Mouse (Mus musculus) MEL-GATA-1-ER (cell line): Measurements from ENCODE around the gene H2-D1.
"Not testable (repeated sequence)": the region's sequence is repeated elsewhere in the genome, so short reads cannot be mapped to it uniquely, and the experiment has no call there.

Experiments used
- DNase-seq: peaks from one replicate; pipeline ENCODE4 v3.0.0-alpha.2; 2012; ENCODE audit warnings: low read depth; ENCODE audit errors: extremely low read depth

Gene H2-D1

DNA sequence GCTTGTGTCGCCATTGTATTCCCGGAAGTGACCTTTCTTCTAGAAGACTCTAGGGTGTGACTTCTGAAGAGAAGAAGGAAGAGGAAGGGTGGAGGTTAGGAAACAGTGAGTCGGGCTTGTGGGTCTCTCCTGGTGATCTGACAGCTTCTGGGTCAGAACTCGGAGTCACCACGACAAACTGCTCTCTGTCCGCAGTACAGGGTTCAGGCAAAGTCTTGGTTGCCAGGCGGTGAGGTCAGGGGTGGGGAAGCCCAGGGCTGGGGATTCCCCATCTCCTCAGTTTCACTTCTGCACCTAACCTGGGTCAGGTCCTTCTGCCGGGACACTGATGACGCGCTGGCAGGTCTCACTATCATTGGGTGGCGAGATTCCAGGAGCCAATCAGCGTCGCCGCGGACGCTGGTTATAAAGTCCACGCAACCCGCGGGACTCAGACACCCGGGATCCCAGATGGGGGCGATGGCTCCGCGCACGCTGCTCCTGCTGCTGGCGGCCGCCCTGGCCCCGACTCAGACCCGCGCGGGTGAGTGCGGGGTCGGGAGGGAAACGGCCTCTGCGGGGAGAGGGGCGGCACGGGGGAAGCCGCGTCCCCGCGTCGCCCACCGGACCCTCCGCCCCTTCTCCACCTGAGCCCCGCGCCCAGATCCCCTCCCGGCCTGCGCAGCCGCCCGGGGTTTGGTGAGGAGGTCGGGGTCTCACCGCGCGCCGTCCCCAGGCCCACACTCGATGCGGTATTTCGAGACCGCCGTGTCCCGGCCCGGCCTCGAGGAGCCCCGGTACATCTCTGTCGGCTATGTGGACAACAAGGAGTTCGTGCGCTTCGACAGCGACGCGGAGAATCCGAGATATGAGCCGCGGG lies at the start of gene H2-D1:
H2-D1 (plus strand) TSS at position 67 of the 859 bp plus-strand sequence.
- DNase-seq: peak; percentile 97

GRCm38 (mm10) chr17:35213071-35213470 lies 49.5 kb upstream of the H2-D1 start:
- DNase-seq: no peak

GRCm38 (mm10) chr17:35218516-35219193 lies 43.9 kb upstream of the H2-D1 start:
- DNase-seq: peak; percentile 46

DNA sequence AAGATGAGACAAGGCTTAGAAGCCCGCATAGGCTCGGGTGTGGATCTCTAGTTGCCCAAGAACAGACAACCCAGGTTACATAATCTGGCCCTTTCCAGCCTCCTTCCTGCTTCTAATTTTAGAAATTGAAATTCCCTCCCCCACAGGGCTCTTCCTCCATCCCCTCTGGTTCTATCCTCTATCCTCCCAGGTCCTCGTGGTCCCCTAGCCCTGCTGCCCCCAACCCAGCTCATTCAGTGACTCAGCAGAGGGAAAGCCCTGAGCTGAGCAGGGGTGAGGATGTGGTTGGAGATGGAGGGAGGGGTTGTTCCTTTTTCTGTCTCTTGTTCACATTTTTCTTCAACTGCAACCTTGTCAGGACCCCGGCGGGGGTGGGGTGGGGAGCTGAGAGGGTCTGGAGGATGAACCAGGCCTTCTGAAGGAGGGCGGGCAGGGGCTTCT lies 42.9 kb upstream of the H2-D1 start:
- no peak for DNase-seq

GRCm38 (mm10) chr17:35220156-35220952 lies 42.2 kb upstream of the H2-D1 start, which contains the start of gene Gm16181:
Gm16181 (plus strand) TSS chr17:35220834.
- no peak for DNase-seq

DNA sequence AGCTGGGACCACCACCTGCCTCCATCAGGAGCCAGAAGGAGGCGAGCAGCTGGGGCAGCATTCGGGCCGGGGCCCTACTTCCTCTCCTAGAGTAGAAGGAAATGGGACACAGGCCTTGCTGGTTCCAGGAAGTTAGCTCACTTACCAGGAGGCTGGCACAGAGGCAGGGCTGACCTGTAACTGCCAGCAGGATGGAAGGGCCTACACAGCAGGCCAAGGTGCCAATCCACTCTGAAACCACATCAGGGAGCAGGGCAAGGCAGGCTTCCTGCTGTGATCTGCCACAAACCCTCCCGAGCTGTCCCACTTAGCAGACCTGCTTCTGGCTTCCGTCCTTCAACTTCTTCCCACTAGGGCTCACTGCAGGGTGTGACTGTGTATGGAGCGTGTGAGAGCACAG lies 40.2 kb upstream of the H2-D1 start:
- DNase-seq: no peak

GRCm38 (mm10) chr17:35224641-35225040 lies 37.9 kb upstream of the H2-D1 start:
- DNase-seq: no peak

DNA sequence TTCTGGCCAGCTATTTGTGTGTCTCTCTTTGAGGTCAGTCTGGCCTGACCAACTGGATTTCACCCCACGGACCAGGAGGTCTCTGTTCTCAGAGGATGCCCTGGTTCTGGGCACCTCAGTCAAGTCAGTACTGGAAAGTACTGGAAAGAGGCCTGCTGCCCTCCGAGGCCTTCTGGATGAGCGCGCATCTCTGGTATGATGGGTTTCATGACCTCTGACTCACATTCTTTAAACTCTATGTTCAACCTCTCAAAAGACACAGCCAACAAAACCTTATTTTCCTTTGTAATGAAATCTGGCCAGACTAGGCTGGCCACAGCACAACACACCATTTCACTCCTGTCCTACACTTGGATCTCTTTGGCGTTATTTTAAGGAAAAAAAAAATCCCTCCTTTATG lies 37.1 kb upstream of the H2-D1 start:
- no peak for DNase-seq

- no peak for DNase-seq
Measured at GRCm38 (mm10) chr17:35226561-35227046, 35.9 kb upstream of the H2-D1 start.

GRCm38 (mm10) chr17:35231022-35231421 lies 31.5 kb upstream of the H2-D1 start:
- DNase-seq: no peak

GRCm38 (mm10) chr17:35232043-35232442 lies 30.5 kb upstream of the H2-D1 start:
- no peak for DNase-seq

DNA sequence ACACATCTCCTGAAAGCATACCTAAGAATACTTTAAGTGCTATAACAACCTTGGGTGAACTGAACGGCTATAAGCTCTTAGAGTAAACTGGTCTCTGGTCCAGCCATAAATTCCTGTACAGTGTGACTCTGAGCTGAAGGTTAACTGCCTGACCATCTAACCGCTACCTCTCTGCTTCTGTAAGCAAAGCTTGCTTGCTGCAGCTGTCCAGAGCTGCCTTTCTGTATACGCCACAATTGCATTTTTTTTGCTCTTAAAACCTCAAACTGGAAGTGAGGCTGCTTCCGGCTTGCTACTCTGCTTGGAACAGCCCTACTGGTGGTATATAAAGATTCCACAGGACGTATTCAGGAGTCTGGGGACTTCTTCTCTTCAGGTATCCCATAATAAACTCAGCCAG lies 29.9 kb upstream of the H2-D1 start:
- no peak for DNase-seq

- no peak for DNase-seq
Measured at GRCm38 (mm10) chr17:35233114-35233980, 29.2 kb upstream of the H2-D1 start, which contains the start of gene Atp6v1g2. Atp6v1g2 (plus strand) TSS chr17:35233660.

DNA sequence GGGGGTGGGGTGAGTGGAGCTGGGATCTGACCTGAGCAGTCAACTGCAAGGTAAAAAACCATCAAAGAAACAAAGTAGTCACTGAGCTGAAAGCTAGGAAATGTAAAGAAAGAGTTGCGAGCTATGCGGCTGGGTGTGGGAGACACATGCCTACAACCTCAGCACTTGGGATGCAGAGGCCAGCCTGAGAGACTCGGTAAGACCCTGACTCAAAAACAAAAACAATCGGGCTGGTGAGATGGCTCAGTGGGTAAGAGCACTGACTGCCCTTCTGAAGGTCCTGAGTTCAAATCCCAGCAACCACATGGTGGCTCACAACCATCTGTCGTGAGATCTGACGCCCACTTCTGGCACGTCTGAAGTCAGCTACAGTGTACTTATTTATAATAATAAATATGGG lies 28.4 kb upstream of the H2-D1 start:
- DNase-seq: not testable (repeated sequence)

- no peak for DNase-seq
Measured at GRCm38 (mm10) chr17:35234903-35235302, 27.6 kb upstream of the H2-D1 start.

DNA sequence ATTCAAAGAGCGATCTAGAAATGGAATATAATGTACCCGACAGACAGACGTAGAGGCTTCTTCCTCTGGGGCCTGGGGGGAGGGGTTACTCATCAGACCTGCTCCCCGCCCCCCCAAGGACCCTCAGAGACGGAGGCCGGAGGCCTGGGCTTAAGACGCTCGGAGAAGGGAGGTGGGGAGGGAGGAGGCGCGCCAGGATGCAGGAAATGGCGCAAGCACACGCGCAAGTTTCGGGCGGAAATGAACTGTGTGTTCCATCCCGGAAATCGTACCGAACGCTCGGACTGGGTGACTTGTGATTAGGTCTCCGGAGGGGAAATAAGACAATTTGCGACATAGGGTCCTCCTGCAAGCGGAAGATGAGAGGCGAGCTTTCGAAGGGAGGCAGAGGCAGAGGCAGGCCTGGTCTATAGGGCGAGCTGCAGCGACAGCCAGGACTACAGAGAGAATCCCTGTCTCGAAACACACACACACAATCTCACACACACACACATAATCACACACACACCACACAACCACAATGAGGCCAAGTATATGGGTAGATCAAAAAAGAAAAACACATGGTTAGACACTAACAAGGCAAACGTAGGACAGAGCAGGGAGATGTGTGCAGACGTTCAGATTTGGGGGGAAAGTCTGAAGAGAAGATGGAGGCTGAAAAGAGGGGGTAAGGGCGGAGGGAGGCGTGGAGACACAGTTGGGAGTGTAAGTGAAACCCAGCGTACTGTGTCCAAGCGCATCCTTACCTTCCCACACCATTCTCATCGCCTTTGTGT lies 26.7 kb upstream of the H2-D1 start, which contains the start of gene Nfkbil1:
Nfkbil1 (minus strand) TSS at position 179 of the 776 bp plus-strand sequence.
- peak; percentile 91 for DNase-seq

- no peak for DNase-seq
Measured at GRCm38 (mm10) chr17:35236390-35236746, 26.2 kb upstream of the H2-D1 start.

GRCm38 (mm10) chr17:35236996-35237395 lies 25.5 kb upstream of the H2-D1 start:
- DNase-seq: no peak

DNA sequence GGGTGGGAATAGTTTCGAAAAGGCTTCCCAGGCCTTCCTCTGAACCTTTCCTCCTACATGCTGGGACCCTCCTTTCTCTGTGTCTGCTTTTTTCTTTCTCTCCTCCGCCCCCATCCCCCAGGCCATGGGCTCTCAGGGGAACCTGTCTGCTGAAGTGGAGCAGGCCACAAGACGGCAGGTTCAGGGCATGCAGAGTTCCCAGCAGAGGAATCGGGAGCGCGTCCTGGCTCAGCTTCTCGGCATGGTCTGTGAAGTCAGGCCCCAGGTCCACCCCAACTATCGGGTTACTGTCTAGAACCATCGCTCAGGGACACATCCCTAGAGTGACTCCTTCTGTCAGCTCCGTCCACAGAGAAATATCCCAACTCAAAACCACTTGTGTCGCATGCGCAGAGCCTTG lies 25.0 kb upstream of the H2-D1 start:
- DNase-seq: no peak

GRCm38 (mm10) chr17:35239700-35240099 lies 22.8 kb upstream of the H2-D1 start:
- DNase-seq: no peak
